Mouse (Mus musculus) liver, postnatal 0 days (tissue): ENCODE results near the gene Rpl18.

Source experiments
- CTCF ChIP-seq: sonication (generic); IDR thresholded peaks from 2 replicates; pipeline ENCODE4 v1.5.1; 2016; ENCODE audit warnings: antibody characterized with exemption, low read depth
- EP300 ChIP-seq: IDR thresholded peaks from 2 replicates; pipeline ENCODE4 v1.6.1; 2016; ENCODE audit warnings: antibody characterized with exemption, low read depth, mild to moderate bottlenecking

DNA sequence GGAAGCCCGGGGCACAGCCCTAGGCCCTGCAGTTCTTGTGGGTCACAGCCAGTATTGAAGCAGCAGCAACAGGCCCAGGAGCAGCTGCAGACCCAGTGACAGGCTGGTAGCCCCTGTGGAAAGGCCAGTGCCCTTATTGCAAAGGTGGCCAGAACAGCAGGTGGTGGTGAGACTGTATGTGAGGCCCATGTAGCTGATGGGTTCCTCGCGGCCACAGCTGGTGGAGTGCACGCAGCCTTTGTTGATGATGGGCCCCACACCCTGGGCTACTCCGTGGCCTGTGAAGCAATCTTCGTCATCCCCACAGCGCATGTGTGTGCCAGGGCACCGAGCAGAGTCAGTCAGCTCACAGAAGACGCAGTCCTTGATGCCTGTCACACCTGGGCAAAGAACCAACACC, 9.9 kb downstream of the Rpl18 start:
- TF ChIP-seq EP300 (no peak), CTCF (no peak)
